In genomic region chr10:75021138-75021537, GRCm38 (mm10) we compare ENCODE assay signal across 9 mouse cellular contexts. TPM values are rescaled to one million over a fixed set of nuclear protein-coding genes. Genes with fewer than 3 reads are reported as not detected.
DNase-seq lines count a peak whose midpoint lies in the region; ATAC-seq lines count a peak whose summit lies in the region.
"Had no signal": no experiment of that assay in that cellular context is flagged by ENCODE, and none has a peak within 500 bp of the region (broad histone marks: within the 10 kb centered on the region; RNA-seq: fewer than 3 reads in every experiment).

No protein-coding gene starts in this region.

- peak; percentile 22 for DNase-seq in T-cell, adult 2 months (ENCODE audit: low spot score)
- peak; percentile 76 for DNase-seq in cerebellum, adult 11 months
- DNase-seq in intestine, embryonic 14.5 days (ENCODE audit: low spot score): peak; percentile 91
- peak; percentile 83 to 94 for DNase-seq in left cerebral cortex, adult 18-20 months (ENCODE audit: low spot score in 2 of 2)
- peak; percentile 52 to 67 for DNase-seq in right cerebral cortex, postnatal 36 days (ENCODE audit: low spot score in 2 of 2)

- H3K4me2 ChIP-seq in forebrain, embryonic 16.5 days (ENCODE audit: low read length): no peak overlapping the region
- no peak overlapping the region for H3K4me2 ChIP-seq in intestine, embryonic 14.5 days (ENCODE audit: low read length)
- H3K4me2 ChIP-seq: heart, embryonic 15.5 days had no signal

- ATAC-seq in forebrain, embryonic 16.5 days: peak; percentile 57; the same call in 1 of the 2 replicates
- no peak; the same call in none of the 2 replicates for ATAC-seq in intestine, embryonic 14.5 days (replicated peaks; ENCODE audit: low FRiP score, low TSS enrichment, low read depth)
- peak; percentile 89 for ATAC-seq in megakaryocyte-erythroid progenitor cell, adult 5-6 weeks (replicated peaks; ENCODE audit: low FRiP score, low TSS enrichment, poor library complexity, severe bottlenecking)
- ATAC-seq in erythroid progenitor cell, adult 5-6 weeks (replicated peaks; ENCODE audit: low FRiP score, poor library complexity, severe bottlenecking): no peak

- H3K9me3 ChIP-seq in forebrain, embryonic 16.5 days (ENCODE audit: control insufficient read depth, low read length): no peaks in the 10 kb centered on the region
- no peaks in the 10 kb centered on the region for H3K9me3 ChIP-seq in intestine, embryonic 14.5 days (ENCODE audit: control insufficient read depth, low read length)
- H3K9me3 ChIP-seq: heart, embryonic 15.5 days had no signal

- H3K4me1 ChIP-seq in forebrain, embryonic 16.5 days (replicated peaks; ENCODE audit: control insufficient read depth, insufficient read depth, low read length): no peaks in the 10 kb centered on the region
- no peaks in the 10 kb centered on the region for H3K4me1 ChIP-seq in intestine, embryonic 14.5 days (replicated peaks; ENCODE audit: control insufficient read depth, insufficient read depth, low read length)
- H3K4me1 ChIP-seq: heart, embryonic 15.5 days had no signal

- no peaks in the 10 kb centered on the region for H3K27me3 ChIP-seq in forebrain, embryonic 16.5 days (replicated peaks; ENCODE audit: control insufficient read depth, insufficient read depth, low read length)
- no peaks in the 10 kb centered on the region for H3K27me3 ChIP-seq in intestine, embryonic 14.5 days (replicated peaks; ENCODE audit: control insufficient read depth, insufficient read depth, low read length)

- H3K4me3 ChIP-seq in forebrain, embryonic 16.5 days (replicated peaks; ENCODE audit: low read length): no peak overlapping the region
- no peak overlapping the region for H3K4me3 ChIP-seq in intestine, embryonic 14.5 days (ENCODE audit: low read depth, low read length)
- H3K4me3 ChIP-seq: heart, embryonic 15.5 days had no signal

- no peaks in the 10 kb centered on the region for H3K36me3 ChIP-seq in forebrain, embryonic 16.5 days (ENCODE audit: control insufficient read depth, insufficient read depth)
- no peaks in the 10 kb centered on the region for H3K36me3 ChIP-seq in intestine, embryonic 14.5 days (ENCODE audit: control insufficient read depth, insufficient read depth, low read length)
- H3K36me3 ChIP-seq: heart, embryonic 15.5 days had no signal

- no peak overlapping the region for H3K9ac ChIP-seq in forebrain, embryonic 16.5 days (replicated peaks; ENCODE audit: low read depth, low read length)
- H3K9ac ChIP-seq in intestine, embryonic 14.5 days (ENCODE audit: low read length): no peak overlapping the region
- H3K9ac ChIP-seq: heart, embryonic 15.5 days had no signal

- no peak overlapping the region for H3K27ac ChIP-seq in forebrain, embryonic 16.5 days (ENCODE audit: low read length)
- H3K27ac ChIP-seq in intestine, embryonic 14.5 days (ENCODE audit: low read depth): no peak overlapping the region
- H3K27ac ChIP-seq: heart, embryonic 15.5 days had no signal

- WGBS in forebrain, embryonic 16.5 days: 12% methylated on average over 6 of the region's 6 CpGs
- 19% methylated on average over 6 of the region's 6 CpGs for WGBS in intestine, embryonic 14.5 days

RNA-seq across cellular contexts. Expression of gene Rsph14, which starts 11.2 kb away (rescaled TPM):
- 0.27 and 0.77 TPM in 2 replicates for polyA plus RNA-seq in forebrain, embryonic 16.5 days (2015; fragmentation: Nextera tagmentation; extraction: Ambion mirVana)
- not detected in 2 replicates for polyA plus RNA-seq in intestine, embryonic 14.5 days (2014; fragmentation: Nextera tagmentation; extraction: Ambion mirVana)
- total RNA-seq in left cerebral cortex, adult 18-20 months (2021): under 1 TPM in 1 of 2 experiments, not detected in 1; 0.28 TPM
- total RNA-seq in megakaryocyte-erythroid progenitor cell, adult 5-6 weeks (2014; fragmentation: Nextera tagmentation): not detected in 2 replicates
- not detected in 2 replicates for total RNA-seq in megakaryocyte-erythroid progenitor cell, adult 5-6 weeks (2017)
- not detected in 2 replicates for total RNA-seq in erythroid progenitor cell, adult 5-6 weeks (2015; ENCODE audit: low replicate concordance)
- not detected in 2 replicates for total RNA-seq in erythroid progenitor cell, adult 5-6 weeks (2017; ENCODE audit: low replicate concordance)
- polyA plus RNA-seq: heart, embryonic 15.5 days had no signal

RNA-seq across cellular contexts. Expression of gene Rab36, which starts 15.7 kb away (rescaled TPM):
- 14.3 and 16.8 TPM in 2 replicates for polyA plus RNA-seq in forebrain, embryonic 16.5 days (2015; fragmentation: Nextera tagmentation; extraction: Ambion mirVana)
- 8.2 and 8.9 TPM in 2 replicates for polyA plus RNA-seq in intestine, embryonic 14.5 days (2014; fragmentation: Nextera tagmentation; extraction: Ambion mirVana)
- total RNA-seq in left cerebral cortex, adult 18-20 months (2021): 10 to 100 TPM; 27.6 to 28.0 TPM
- not detected in 2 replicates for total RNA-seq in megakaryocyte-erythroid progenitor cell, adult 5-6 weeks (2014; fragmentation: Nextera tagmentation)
- total RNA-seq in megakaryocyte-erythroid progenitor cell, adult 5-6 weeks (2017): not detected in 2 replicates
- not detected in 2 replicates for total RNA-seq in erythroid progenitor cell, adult 5-6 weeks (2015; ENCODE audit: low replicate concordance)
- not detected in 2 replicates for total RNA-seq in erythroid progenitor cell, adult 5-6 weeks (2017; ENCODE audit: low replicate concordance)

RNA-seq across cellular contexts. Expression of gene Bcr, which starts 39.3 kb away (rescaled TPM):
- 14.8 and 17.6 TPM in 2 replicates for polyA plus RNA-seq in forebrain, embryonic 16.5 days (2015; fragmentation: Nextera tagmentation; extraction: Ambion mirVana)
- 11.3 and 14.4 TPM in 2 replicates for polyA plus RNA-seq in intestine, embryonic 14.5 days (2014; fragmentation: Nextera tagmentation; extraction: Ambion mirVana)
- 100 to 1,000 TPM; 102 to 109 TPM for total RNA-seq in left cerebral cortex, adult 18-20 months (2021)
- 4.0 and 5.5 TPM in 2 replicates for total RNA-seq in megakaryocyte-erythroid progenitor cell, adult 5-6 weeks (2014; fragmentation: Nextera tagmentation)
- total RNA-seq in megakaryocyte-erythroid progenitor cell, adult 5-6 weeks (2017): 1.4 and 6.9 TPM in 2 replicates
- total RNA-seq in erythroid progenitor cell, adult 5-6 weeks (2015; ENCODE audit: low replicate concordance): 2.5 and 5.8 TPM in 2 replicates
- 2.7 and 5.4 TPM in 2 replicates for total RNA-seq in erythroid progenitor cell, adult 5-6 weeks (2017; ENCODE audit: low replicate concordance)

RNA-seq across cellular contexts. Expression of gene Gnaz, which starts 54.2 kb away (rescaled TPM):
- polyA plus RNA-seq in forebrain, embryonic 16.5 days (2015; fragmentation: Nextera tagmentation; extraction: Ambion mirVana): 43.9 and 54.3 TPM in 2 replicates
- 3.9 and 4.6 TPM in 2 replicates for polyA plus RNA-seq in intestine, embryonic 14.5 days (2014; fragmentation: Nextera tagmentation; extraction: Ambion mirVana)
- total RNA-seq in left cerebral cortex, adult 18-20 months (2021): 100 to 1,000 TPM; 120 to 126 TPM
- total RNA-seq in megakaryocyte-erythroid progenitor cell, adult 5-6 weeks (2014; fragmentation: Nextera tagmentation): 0.96 TPM in 1 of 2 replicates, not detected in the other
- total RNA-seq in megakaryocyte-erythroid progenitor cell, adult 5-6 weeks (2017): 2.1 TPM in 1 of 2 replicates, not detected in the other
- total RNA-seq in erythroid progenitor cell, adult 5-6 weeks (2015; ENCODE audit: low replicate concordance): not detected in 2 replicates
- 0.38 TPM in 1 of 2 replicates, not detected in the other for total RNA-seq in erythroid progenitor cell, adult 5-6 weeks (2017; ENCODE audit: low replicate concordance)

Comparison
In these comparisons a context has a peak if more than half of its experiments do, and no peak if none do; other contexts are left out.
1. DNase-seq: peak in every context shown above with its lines; median percentile 91 in intestine, embryonic 14.5 days; 88 in left cerebral cortex, adult 18-20 months; 76 in cerebellum, adult 11 months; 60 in right cerebral cortex, postnatal 36 days; 22 in T-cell, adult 2 months.
2. ATAC-seq: peak in forebrain, embryonic 16.5 days (single experiment) and megakaryocyte-erythroid progenitor cell, adult 5-6 weeks (single experiment); none in intestine, embryonic 14.5 days (single experiment) and erythroid progenitor cell, adult 5-6 weeks (single experiment).
3. RNA of gene Rab36, which starts 15.7 kb away (total RNA-seq): 27.6 to 28.0 TPM in left cerebral cortex, adult 18-20 months; not detected in megakaryocyte-erythroid progenitor cell, adult 5-6 weeks and not detected in erythroid progenitor cell, adult 5-6 weeks; every median in the first group is over 10 times any median in the second.
4. RNA of gene Bcr, which starts 39.3 kb away (total RNA-seq): 102 to 109 TPM in left cerebral cortex, adult 18-20 months; 1.4 to 6.9 TPM in megakaryocyte-erythroid progenitor cell, adult 5-6 weeks and 2.5 to 5.8 TPM in erythroid progenitor cell, adult 5-6 weeks; every median in the first group is over 10 times any median in the second.